Mouse (Mus musculus): ENCODE measurements at regions not wholly inside any gene's neighbourhood (a gene's known extent, or its start where the extent isn't known, plus 50 kb on each side); places are given as distances from the start of the nearest gene placed in this dataset.

- no peak overlapping the region for H3K9ac ChIP-seq (ENCODE audit: low read depth, low read length)
- no peaks in the 10 kb centered on the region for H3K27me3 ChIP-seq (ENCODE audit: control insufficient read depth, insufficient read depth, low read length)
- 96% methylated on average over 1 of the region's 1 CpGs for WGBS
- no peaks in the 10 kb centered on the region for H3K36me3 ChIP-seq (ENCODE audit: control insufficient read depth, insufficient read depth, low read length)
- no peak overlapping the region for H3K4me2 ChIP-seq (replicated peaks; ENCODE audit: low read depth, low read length)
- no peak for ATAC-seq (ENCODE audit: low FRiP score)
- H3K9me3 ChIP-seq (ENCODE audit: control insufficient read depth, low read length): no peaks in the 10 kb centered on the region
- no peak overlapping the region for H3K4me3 ChIP-seq (ENCODE audit: low read depth, low read length)
- H3K4me1 ChIP-seq (replicated peaks; ENCODE audit: control insufficient read depth, insufficient read depth, low read length): no peaks in the 10 kb centered on the region
- DNase-seq (ENCODE audit: low spot score): no peak
- no peak overlapping the region for H3K27ac ChIP-seq (ENCODE audit: low read depth, low read length)
Measured at GRCm38 (mm10) chr6:19214700-19215099, 348.6 kb downstream of the Ankrd7 start.

- Histone ChIP-seq H3K27me3 (ENCODE audit: control insufficient read depth, insufficient read depth, low read length) (no peaks in the 10 kb centered on the region), H3K9me3 (ENCODE audit: control insufficient read depth, low read length) (no peaks in the 10 kb centered on the region), H3K36me3 (ENCODE audit: control insufficient read depth, insufficient read depth, low read length) (no peaks in the 10 kb centered on the region), H3K4me1 (replicated peaks; ENCODE audit: control insufficient read depth, insufficient read depth, low read length) (no peaks in the 10 kb centered on the region), H3K9ac (ENCODE audit: low read depth, low read length) (no peak overlapping the region), H3K4me3 (ENCODE audit: low read depth, low read length) (no peak overlapping the region), H3K4me2 (replicated peaks; ENCODE audit: low read depth, low read length) (no peak overlapping the region), H3K27ac (ENCODE audit: low read depth, low read length) (no peak overlapping the region)
- 81% methylated on average over 1 of the region's 1 CpGs for WGBS
- DNase-seq (ENCODE audit: low spot score) (no peak), ATAC-seq (ENCODE audit: low FRiP score) (no peak)
Measured at GRCm38 (mm10) chr6:19215124-19215523, 349.0 kb downstream of the Ankrd7 start.

- Histone ChIP-seq H3K36me3 (ENCODE audit: control insufficient read depth, insufficient read depth, low read length) (no peaks in the 10 kb centered on the region), H3K4me1 (replicated peaks; ENCODE audit: control insufficient read depth, insufficient read depth, low read length) (no peaks in the 10 kb centered on the region), H3K4me3 (ENCODE audit: low read depth, low read length) (no peak overlapping the region), H3K27ac (ENCODE audit: low read depth, low read length) (no peak overlapping the region), H3K4me2 (replicated peaks; ENCODE audit: low read depth, low read length) (no peak overlapping the region), H3K9ac (ENCODE audit: low read depth, low read length) (no peak overlapping the region), H3K9me3 (ENCODE audit: control insufficient read depth, low read length) (no peaks in the 10 kb centered on the region), H3K27me3 (ENCODE audit: control insufficient read depth, insufficient read depth, low read length) (no peaks in the 10 kb centered on the region)
- WGBS: 75% methylated on average over 5 of the region's 5 CpGs
- DNase-seq (ENCODE audit: low spot score): no peak
- no peak for ATAC-seq (ENCODE audit: low FRiP score)
Measured at GRCm38 (mm10) chr6:19264075-19264819, 398.1 kb downstream of the Ankrd7 start.

DNA sequence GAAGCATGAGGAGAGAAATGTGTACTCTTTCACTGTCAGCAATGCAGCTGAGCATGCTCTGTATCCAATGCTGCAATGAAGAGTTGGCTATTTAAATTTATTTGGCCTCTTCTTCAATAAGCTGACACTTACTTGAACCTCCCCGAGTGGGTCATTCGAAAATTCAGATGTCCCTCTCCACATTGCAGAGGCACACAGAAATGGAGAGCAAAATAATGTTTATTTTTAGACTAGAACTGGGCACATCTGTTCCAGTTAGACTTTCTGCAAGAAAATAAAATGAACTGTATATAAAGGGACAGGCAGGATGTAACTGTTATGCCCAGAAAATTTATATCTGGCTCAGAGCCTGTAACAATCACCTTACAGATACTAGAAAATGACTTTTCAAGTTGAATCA lies 407.1 kb downstream of the Ankrd7 start:
- H3K27ac ChIP-seq (ENCODE audit: low read depth, low read length): no peak overlapping the region
- DNase-seq (ENCODE audit: low spot score): no peak
- 90% methylated on average over 2 of the region's 2 CpGs for WGBS
- no peak overlapping the region for H3K9ac ChIP-seq (ENCODE audit: low read depth, low read length)
- ATAC-seq (ENCODE audit: low FRiP score): no peak
- H3K9me3 ChIP-seq (ENCODE audit: control insufficient read depth, low read length): no peaks in the 10 kb centered on the region
- no peaks in the 10 kb centered on the region for H3K27me3 ChIP-seq (ENCODE audit: control insufficient read depth, insufficient read depth, low read length)
- H3K4me1 ChIP-seq (replicated peaks; ENCODE audit: control insufficient read depth, insufficient read depth, low read length): no peaks in the 10 kb centered on the region
- no peak overlapping the region for H3K4me3 ChIP-seq (ENCODE audit: low read depth, low read length)
- no peak overlapping the region for H3K4me2 ChIP-seq (replicated peaks; ENCODE audit: low read depth, low read length)
- no peaks in the 10 kb centered on the region for H3K36me3 ChIP-seq (ENCODE audit: control insufficient read depth, insufficient read depth, low read length)

DNA sequence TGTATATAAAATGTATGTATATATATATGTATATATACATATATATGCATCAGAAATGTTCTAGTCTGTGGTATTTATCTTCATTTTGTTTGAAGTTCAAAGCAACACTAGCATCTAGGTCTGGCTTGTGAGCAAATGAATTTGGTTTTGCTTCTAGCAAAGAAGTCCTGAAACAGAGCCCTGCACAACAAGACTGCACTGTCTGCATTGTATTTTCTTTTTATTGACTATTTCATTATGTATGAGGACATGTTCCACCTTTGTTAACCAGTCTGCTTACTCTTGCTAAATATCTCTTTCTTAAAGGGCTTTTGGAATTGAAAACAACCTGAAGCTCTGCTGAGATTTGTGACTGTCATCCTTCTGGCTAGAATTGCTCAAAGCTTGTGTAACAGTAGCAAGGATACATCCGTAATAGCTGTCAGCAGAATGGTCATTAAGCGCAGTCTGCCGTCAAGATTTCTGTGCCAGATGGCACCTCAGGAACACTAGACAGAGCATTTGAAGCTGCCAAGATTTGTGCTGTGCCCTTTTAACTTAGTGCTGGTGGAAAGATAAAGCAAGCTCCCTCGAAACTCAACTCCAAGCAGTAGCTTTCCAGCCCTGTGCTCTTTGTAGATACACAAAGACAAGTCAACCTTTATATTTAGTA lies 416.7 kb downstream of the Ankrd7 start:
- DNase-seq (ENCODE audit: low spot score): no peak
- Histone ChIP-seq H3K27me3 (ENCODE audit: control insufficient read depth, insufficient read depth, low read length) (no peaks in the 10 kb centered on the region), H3K9me3 (ENCODE audit: control insufficient read depth, low read length) (no peaks in the 10 kb centered on the region), H3K36me3 (ENCODE audit: control insufficient read depth, insufficient read depth, low read length) (no peaks in the 10 kb centered on the region), H3K4me1 (replicated peaks; ENCODE audit: control insufficient read depth, insufficient read depth, low read length) (no peaks in the 10 kb centered on the region), H3K9ac (ENCODE audit: low read depth, low read length) (no peak overlapping the region), H3K4me2 (replicated peaks; ENCODE audit: low read depth, low read length) (no peak overlapping the region), H3K4me3 (ENCODE audit: low read depth, low read length) (no peak overlapping the region), H3K27ac (ENCODE audit: low read depth, low read length) (no peak overlapping the region)
- no peak for ATAC-seq (ENCODE audit: low FRiP score)
- WGBS: 79% methylated on average over 4 of the region's 4 CpGs

- H3K4me3 ChIP-seq (ENCODE audit: low read depth, low read length): no peak overlapping the region
- ATAC-seq (ENCODE audit: low FRiP score): peak; percentile 43; the same call in 1 of the 2 replicates
- H3K4me2 ChIP-seq (replicated peaks; ENCODE audit: low read depth, low read length): no peak overlapping the region
Measured at GRCm38 (mm10) chr6:19332659-19333058, 466.5 kb downstream of the Ankrd7 start.

GRCm38 (mm10) chr6:19335653-19336052 lies 469.5 kb downstream of the Ankrd7 start:
- H3K9me3 ChIP-seq (ENCODE audit: control insufficient read depth, low read length): no peaks in the 10 kb centered on the region
- no peak overlapping the region for H3K4me3 ChIP-seq (ENCODE audit: low read depth, low read length)
- H3K4me2 ChIP-seq (replicated peaks; ENCODE audit: low read depth, low read length): no peak overlapping the region
- H3K27me3 ChIP-seq (ENCODE audit: control insufficient read depth, insufficient read depth, low read length): no peaks in the 10 kb centered on the region
- 0 out of 2 replicates have a peak, but pooled peaks have one; percentile 26 for ATAC-seq (ENCODE audit: low FRiP score)
- H3K4me1 ChIP-seq (replicated peaks; ENCODE audit: control insufficient read depth, insufficient read depth, low read length): no peaks in the 10 kb centered on the region
- no peaks in the 10 kb centered on the region for H3K36me3 ChIP-seq (ENCODE audit: control insufficient read depth, insufficient read depth, low read length)
- H3K9ac ChIP-seq (ENCODE audit: low read depth, low read length): no peak overlapping the region
- DNase-seq (ENCODE audit: low spot score): no peak
- H3K27ac ChIP-seq (ENCODE audit: low read depth, low read length): no peak overlapping the region
- WGBS: 91% methylated on average over 6 of the region's 6 CpGs

More at GRCm38 (mm10) chr6:19332659-19333058, 466.5 kb downstream of the Ankrd7 start:
- Histone ChIP-seq H3K27ac (ENCODE audit: low read depth, low read length) (no peak overlapping the region), H3K9ac (ENCODE audit: low read depth, low read length) (no peak overlapping the region), H3K9me3 (ENCODE audit: control insufficient read depth, low read length) (no peaks in the 10 kb centered on the region), H3K27me3 (ENCODE audit: control insufficient read depth, insufficient read depth, low read length) (no peaks in the 10 kb centered on the region), H3K4me1 (replicated peaks; ENCODE audit: control insufficient read depth, insufficient read depth, low read length) (no peaks in the 10 kb centered on the region), H3K36me3 (ENCODE audit: control insufficient read depth, insufficient read depth, low read length) (no peaks in the 10 kb centered on the region)
- no peak for DNase-seq (ENCODE audit: low spot score)

DNA sequence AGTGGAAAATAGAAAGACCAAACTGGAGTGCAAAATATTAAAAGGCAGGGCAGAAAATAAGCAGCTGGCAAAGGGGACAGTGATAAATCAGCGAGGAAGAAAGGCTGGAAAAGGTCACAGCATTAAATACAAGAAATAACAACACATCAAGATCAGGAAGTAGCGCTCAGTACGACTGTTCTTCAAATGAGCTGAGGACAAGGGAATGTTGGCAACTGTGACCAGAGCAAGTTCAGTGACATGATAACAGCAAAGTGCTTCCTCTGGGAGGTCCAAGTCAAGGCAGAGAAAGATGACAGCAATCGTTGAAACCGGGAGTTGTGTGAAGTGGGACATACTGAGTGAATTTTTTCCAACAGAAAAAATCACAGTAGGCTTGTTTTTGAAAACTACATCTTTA lies 472.4 kb downstream of the Ankrd7 start:
- no peaks in the 10 kb centered on the region for H3K36me3 ChIP-seq (ENCODE audit: control insufficient read depth, insufficient read depth, low read length)
- no peak overlapping the region for H3K4me3 ChIP-seq (ENCODE audit: low read depth, low read length)
- no peak for DNase-seq (ENCODE audit: low spot score)
- 88% methylated on average over 5 of the region's 5 CpGs for WGBS
- H3K9ac ChIP-seq (ENCODE audit: low read depth, low read length): no peak overlapping the region
- no peaks in the 10 kb centered on the region for H3K9me3 ChIP-seq (ENCODE audit: control insufficient read depth, low read length)
- no peaks in the 10 kb centered on the region for H3K4me1 ChIP-seq (replicated peaks; ENCODE audit: control insufficient read depth, insufficient read depth, low read length)
- H3K27ac ChIP-seq (ENCODE audit: low read depth, low read length): no peak overlapping the region
- H3K4me2 ChIP-seq (replicated peaks; ENCODE audit: low read depth, low read length): no peak overlapping the region
- no peak for ATAC-seq (ENCODE audit: low FRiP score)
- H3K27me3 ChIP-seq (ENCODE audit: control insufficient read depth, insufficient read depth, low read length): no peaks in the 10 kb centered on the region
